Mouse (Mus musculus) stomach, postnatal 0 days (tissue): ENCODE measurements at regions not wholly inside any gene's neighbourhood (a gene's known extent, or its start where the extent isn't known, plus 50 kb on each side); places are given as distances from the start of the nearest gene placed in this dataset.

ENCODE experiments used
- ATAC-seq: fragments of 200-750 bp; cut with Nextera tagmentation; 2 replicates; pipeline ENCODE4 v1.8.0; 2017; ENCODE audit not compliant: low FRiP score, low TSS enrichment
- DNase-seq: peaks from one replicate; pipeline ENCODE4 v3.0.0-alpha.2; 2016; ENCODE audit warnings: low spot score
- H3K27ac ChIP-seq: fragments of 300-500 bp; sonication (generic); replicated peaks from 2 replicates; pipeline ENCODE4 v1.5.1; 2014; ENCODE audit warnings: mild to moderate bottlenecking, control low read depth
- H3K27me3 ChIP-seq: fragments of 300-500 bp; sonication (generic); 2 replicates; pipeline ENCODE4 v1.6.1; 2014; ENCODE audit warnings: low read length; ENCODE audit not compliant: control insufficient read depth, insufficient read depth
- H3K36me3 ChIP-seq: fragments of 300-500 bp; sonication (generic); 2 replicates; pipeline ENCODE4 v1.6.1; 2014; ENCODE audit warnings: low read length, mixed read lengths; ENCODE audit not compliant: control insufficient read depth, insufficient read depth
- H3K4me1 ChIP-seq: fragments of 300-500 bp; sonication (generic); replicated peaks from 2 replicates; pipeline ENCODE4 v1.6.1; 2014; ENCODE audit warnings: antibody characterized with exemption; ENCODE audit not compliant: control insufficient read depth, insufficient read depth
- H3K4me2 ChIP-seq: fragments of 300-500 bp; sonication (generic); replicated peaks from 2 replicates; pipeline ENCODE4 v1.6.1; 2014; ENCODE audit warnings: low read depth, mild to moderate bottlenecking, control low read depth, moderate library complexity
- H3K4me3 ChIP-seq: fragments of 300-500 bp; sonication (generic); 2 replicates; pipeline ENCODE4 v1.5.1; 2014; ENCODE audit warnings: low read depth, low read length, control low read depth
- H3K9ac ChIP-seq: fragments of 300-500 bp; sonication (generic); 2 replicates; pipeline ENCODE4 v1.6.1; 2014; ENCODE audit warnings: mild to moderate bottlenecking, low read length, control low read depth, mixed read lengths
- H3K9me3 ChIP-seq: fragments of 300-500 bp; sonication (generic); 2 replicates; pipeline ENCODE4 v1.6.1; 2016; ENCODE audit warnings: low read length; ENCODE audit not compliant: control insufficient read depth
- CTCF ChIP-seq: IDR thresholded peaks from 2 replicates; pipeline ENCODE4 v1.5.1; 2016; ENCODE audit warnings: antibody characterized with exemption, low read depth, mild to moderate bottlenecking, moderate library complexity
- EP300 ChIP-seq: optimal IDR thresholded peaks from 2 replicates; pipeline ENCODE3; 2016; ENCODE audit warnings: antibody characterized with exemption
- WGBS: fragments of 180-500 bp; shearing (Covaris S2); extraction: QIAGEN DNeasy Blood & Tissue Kit; methylation state at CpG from one replicate; pipeline ENCODE4 v1.1.7; 2014; 5-methylcytosine and 5-hydroxymethylcytosine counted together

GRCm38 (mm10) chr3:61255643-61256042, 105.8 kb upstream of the Rap2b start:
- no peak overlapping the region for H3K27ac ChIP-seq
- WGBS = 94% methylated on average over 2 of the region's 2 CpGs
- no peaks in the 10 kb centered on the region for H3K9me3 ChIP-seq
- no peaks in the 10 kb centered on the region for H3K4me1 ChIP-seq
- H3K4me3 ChIP-seq = no peak overlapping the region
- H3K4me2 ChIP-seq = no peak overlapping the region
- TF ChIP-seq EP300 = no peak
- no peak for TF ChIP-seq CTCF
- H3K9ac ChIP-seq = no peak overlapping the region
- no peaks in the 10 kb centered on the region for H3K36me3 ChIP-seq
- DNase-seq (no peak), ATAC-seq (no peak)
- H3K27me3 ChIP-seq = no peaks in the 10 kb centered on the region

- TF ChIP-seq CTCF = peak; percentile 84
- no peak for TF ChIP-seq EP300
- H3K27me3 ChIP-seq = no peaks in the 10 kb centered on the region
- H3K27ac ChIP-seq = no peak overlapping the region
- peak; percentile 16 for DNase-seq
- H3K36me3 ChIP-seq = no peaks in the 10 kb centered on the region
- 65% methylated on average over 5 of the region's 5 CpGs for WGBS
- ATAC-seq = no peak
- H3K4me2 ChIP-seq = no peak overlapping the region
- H3K9me3 ChIP-seq = no peaks in the 10 kb centered on the region
- no peak overlapping the region for H3K4me3 ChIP-seq
- no peaks in the 10 kb centered on the region for H3K4me1 ChIP-seq
- no peak overlapping the region for H3K9ac ChIP-seq
These were observed 92.7 kb upstream of the Rap2b start for GRCm38 (mm10) chr3:61268453-61269335.

DNA sequence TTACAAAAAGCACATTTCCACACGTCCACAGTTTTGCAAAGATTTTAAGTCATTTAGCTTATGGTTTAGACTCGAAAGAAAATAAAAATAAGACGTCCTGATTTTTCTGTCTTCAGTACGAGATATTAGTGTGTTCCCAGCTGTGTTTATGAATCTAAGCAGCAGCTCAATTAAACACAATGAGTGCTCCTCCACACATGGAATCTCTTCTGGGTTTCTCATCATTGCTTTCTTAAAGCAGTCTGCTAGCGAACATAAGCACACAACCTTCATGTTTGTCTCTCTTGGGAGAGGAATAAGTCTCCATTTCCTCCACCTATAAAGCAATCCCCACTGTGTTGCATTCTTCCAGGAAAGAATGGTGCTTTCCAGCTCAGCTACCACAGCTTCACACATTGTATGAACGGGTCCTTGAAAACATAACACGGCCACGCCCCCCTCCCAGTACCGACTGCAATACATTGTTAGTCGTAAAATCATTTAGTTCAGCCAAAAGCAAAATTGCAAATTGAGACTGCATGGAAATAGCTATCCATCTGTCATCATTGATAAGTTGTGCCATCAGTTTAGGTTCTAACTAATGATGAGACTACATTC, 75.4 kb upstream of the Rap2b start:
- Histone ChIP-seq H3K36me3 (no peaks in the 10 kb centered on the region), H3K9ac (no peak overlapping the region), H3K4me1 (no peaks in the 10 kb centered on the region), H3K4me2 (no peak overlapping the region), H3K4me3 (no peak overlapping the region), H3K27ac (no peak overlapping the region), H3K27me3 (no peaks in the 10 kb centered on the region), H3K9me3 (no peaks in the 10 kb centered on the region)
- 46% methylated on average over 10 of the region's 10 CpGs for WGBS
- ATAC-seq (no peak), DNase-seq (no peak)
- TF ChIP-seq EP300 (no peak), CTCF (no peak)

GRCm38 (mm10) chr3:61288195-61288594, 73.2 kb upstream of the Rap2b start:
- Histone ChIP-seq H3K9ac (no peak overlapping the region), H3K9me3 (no peaks in the 10 kb centered on the region), H3K4me2 (no peak overlapping the region), H3K27me3 (no peaks in the 10 kb centered on the region), H3K4me1 (no peaks in the 10 kb centered on the region), H3K27ac (no peak overlapping the region), H3K4me3 (no peak overlapping the region), H3K36me3 (no peaks in the 10 kb centered on the region)
- TF ChIP-seq CTCF (no peak), EP300 (no peak)
- DNase-seq (no peak), ATAC-seq (no peak)
- 70% methylated on average over 1 of the region's 1 CpGs for WGBS

GRCm38 (mm10) chr3:61294855-61295254, 66.6 kb upstream of the Rap2b start:
- H3K27me3 ChIP-seq = no peaks in the 10 kb centered on the region
- H3K4me2 ChIP-seq = no peak overlapping the region
- H3K36me3 ChIP-seq = no peaks in the 10 kb centered on the region
- no peak overlapping the region for H3K27ac ChIP-seq
- no peak overlapping the region for H3K9ac ChIP-seq
- no peaks in the 10 kb centered on the region for H3K4me1 ChIP-seq
- DNase-seq (no peak), ATAC-seq (no peak)
- TF ChIP-seq CTCF (no peak), EP300 (no peak)
- WGBS = 65% methylated on average over 6 of the region's 6 CpGs
- H3K9me3 ChIP-seq = no peaks in the 10 kb centered on the region
- H3K4me3 ChIP-seq = no peak overlapping the region

DNA sequence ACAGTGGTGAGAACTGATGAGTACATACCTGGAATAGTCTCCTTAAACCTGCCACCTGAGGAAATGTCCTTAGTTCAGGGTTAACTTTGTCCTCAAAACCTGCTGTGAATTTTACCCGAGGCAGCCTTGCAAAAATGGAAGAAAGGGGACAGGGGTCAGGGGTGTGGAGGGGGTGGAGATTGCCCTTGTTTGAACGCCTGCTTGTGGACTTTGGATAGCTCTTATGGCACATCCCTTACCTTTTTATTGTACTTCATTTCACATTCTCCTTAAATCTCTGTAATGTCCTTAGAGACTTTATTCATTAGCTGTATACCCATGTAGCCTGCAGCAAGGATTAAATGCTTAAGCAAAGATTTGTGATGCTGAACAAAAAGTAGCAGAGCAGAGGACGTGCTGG, 64.1 kb upstream of the Rap2b start:
- Histone ChIP-seq H3K27ac (no peak overlapping the region), H3K9ac (no peak overlapping the region), H3K4me3 (no peak overlapping the region), H3K27me3 (no peaks in the 10 kb centered on the region), H3K4me1 (no peaks in the 10 kb centered on the region), H3K4me2 (no peak overlapping the region), H3K36me3 (no peaks in the 10 kb centered on the region), H3K9me3 (no peaks in the 10 kb centered on the region)
- no peak for DNase-seq
- TF ChIP-seq CTCF (no peak), EP300 (no peak)
- no peak for ATAC-seq
- WGBS = 61% methylated on average over 3 of the region's 3 CpGs
